Mouse (Mus musculus) liver, embryonic 15.5 days (tissue): ENCODE data around the gene Nav3. TPM values are rescaled to one million over a fixed set of nuclear protein-coding genes. Genes with fewer than 3 reads are reported as not detected.

Experiments
- ATAC-seq: fragments of 200-750 bp; cut with Nextera tagmentation; 2 replicates; pipeline ENCODE4 v1.8.0; 2017; ENCODE audit warnings: moderate number of reproducible peaks, mild to moderate bottlenecking, moderate library complexity; ENCODE audit not compliant: insufficient read depth
- H3K27ac ChIP-seq: fragments of 300-500 bp; sonication (generic); replicated peaks from 2 replicates; pipeline ENCODE4 v1.5.1; 2015; ENCODE audit warnings: mild to moderate bottlenecking, inconsistent platforms
- H3K27me3 ChIP-seq: fragments of 300-500 bp; sonication (generic); 2 replicates; pipeline ENCODE4 v1.6.1; 2015; ENCODE audit warnings: mild to moderate bottlenecking, inconsistent platforms
- H3K36me3 ChIP-seq: fragments of 300-500 bp; sonication (generic); replicated peaks from 2 replicates; pipeline ENCODE4 v1.6.1; 2015; ENCODE audit warnings: moderate library complexity, mild to moderate bottlenecking, inconsistent platforms
- H3K4me1 ChIP-seq: fragments of 300-500 bp; sonication (generic); replicated peaks from 2 replicates; pipeline ENCODE4 v1.6.1; 2015; ENCODE audit warnings: inconsistent platforms
- H3K4me2 ChIP-seq: fragments of 300-500 bp; sonication (generic); 2 replicates; pipeline ENCODE4 v1.6.1; 2015; ENCODE audit warnings: moderate library complexity, mild to moderate bottlenecking, inconsistent platforms
- H3K4me3 ChIP-seq: fragments of 300-500 bp; sonication (generic); replicated peaks from 2 replicates; pipeline ENCODE4 v1.5.1; 2015; ENCODE audit warnings: mild to moderate bottlenecking, inconsistent platforms
- H3K9ac ChIP-seq: fragments of 300-500 bp; sonication (generic); 2 replicates; pipeline ENCODE4 v1.6.1; 2015; ENCODE audit warnings: moderate library complexity, mild to moderate bottlenecking, inconsistent platforms
- H3K9me3 ChIP-seq: fragments of 300-500 bp; sonication (generic); replicated peaks from 2 replicates; pipeline ENCODE4 v1.6.1; 2016; ENCODE audit warnings: inconsistent platforms
- WGBS: fragments of 180-500 bp; shearing (Covaris S2); methylation state at CpG from one replicate; pipeline ENCODE4 v1.1.7; 2015; ENCODE audit warnings: mixed read lengths; ENCODE audit not compliant: insufficient replicate concordance; 5-methylcytosine and 5-hydroxymethylcytosine counted together
- polyA plus RNA-seq: library from polyadenylated mRNA; unstranded; fragments of >200 nt; fragmentation: Nextera tagmentation; extraction: Ambion mirVana; gene quantifications from 2 replicates; pipeline ENCODE4 v1.2.1, GENCODE M21; 2015

Nav3 gene
- polyA plus RNA-seq, 1 experiment from 2014 or later: 0.12 TPM

DNA sequence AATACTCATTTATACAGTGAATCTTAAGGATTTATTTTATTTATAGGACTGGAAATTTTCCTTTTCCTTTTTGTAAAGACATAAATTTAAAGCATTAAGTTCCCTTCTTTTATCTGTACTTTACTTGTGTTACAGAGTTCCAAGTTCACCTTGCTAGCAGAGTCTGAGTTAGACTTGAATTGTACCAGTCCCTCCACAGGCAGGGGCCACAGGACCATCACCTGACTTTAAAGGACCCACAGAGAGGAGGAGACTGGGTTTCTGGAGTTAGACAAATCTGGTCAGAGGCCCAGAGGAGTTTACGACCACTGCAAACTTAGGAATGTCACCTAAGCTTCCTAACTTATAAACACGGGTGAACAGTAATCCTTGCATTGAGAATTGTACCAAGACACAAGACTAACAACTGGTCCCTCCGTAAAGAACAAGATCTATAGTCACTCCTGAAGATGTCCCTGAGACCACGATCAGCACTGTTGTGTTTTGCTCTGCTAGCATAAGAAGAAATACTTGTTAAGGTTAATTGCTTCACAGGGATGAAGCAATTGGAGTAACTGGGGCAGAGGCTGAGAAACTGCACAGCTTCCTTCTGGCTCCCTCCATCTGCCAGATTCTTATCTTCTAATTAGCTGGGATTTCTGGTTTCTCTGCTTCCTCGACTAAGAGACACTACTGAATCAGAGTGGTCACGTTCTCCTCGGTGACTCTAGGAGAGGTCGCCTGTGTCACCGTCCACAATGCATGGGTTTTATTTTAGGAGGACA lies 550.2 kb downstream of the Nav3 start:
- H3K27me3 ChIP-seq: no peaks in the 10 kb centered on the region
- no peak for ATAC-seq
- H3K4me3 ChIP-seq: no peak overlapping the region
- H3K4me1 ChIP-seq: no peaks in the 10 kb centered on the region
- 32% methylated on average over 9 of the region's 9 CpGs for WGBS
- H3K9ac ChIP-seq: no peak overlapping the region
- no peaks in the 10 kb centered on the region for H3K36me3 ChIP-seq
- no peak overlapping the region for H3K27ac ChIP-seq
- no peaks in the 10 kb centered on the region for H3K9me3 ChIP-seq
- H3K4me2 ChIP-seq: no peak overlapping the region

DNA sequence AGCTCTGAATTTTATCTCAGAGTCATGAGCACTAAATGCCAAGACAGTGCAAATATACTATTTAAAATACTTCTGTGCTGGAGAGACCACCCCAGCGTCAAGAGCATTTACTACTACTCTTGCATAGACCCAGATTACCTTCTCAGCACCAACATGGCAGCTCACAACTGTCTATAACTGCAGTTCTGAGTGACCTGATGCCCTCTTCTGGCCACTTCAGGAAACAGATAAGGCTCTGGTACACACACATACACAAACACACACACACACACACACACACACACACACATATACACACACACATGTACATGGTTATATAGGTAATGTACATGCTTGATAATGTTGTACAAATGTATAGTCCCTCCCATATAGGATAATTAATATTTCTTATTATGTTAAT lies 551.2 kb downstream of the Nav3 start:
- Histone ChIP-seq H3K4me1 (no peaks in the 10 kb centered on the region), H3K27ac (no peak overlapping the region), H3K27me3 (no peaks in the 10 kb centered on the region), H3K9me3 (no peaks in the 10 kb centered on the region), H3K4me2 (no peak overlapping the region), H3K36me3 (no peaks in the 10 kb centered on the region), H3K9ac (no peak overlapping the region), H3K4me3 (no peak overlapping the region)
- WGBS: 61% methylated on average over 1 of the region's 1 CpGs
- no peak for ATAC-seq

DNA sequence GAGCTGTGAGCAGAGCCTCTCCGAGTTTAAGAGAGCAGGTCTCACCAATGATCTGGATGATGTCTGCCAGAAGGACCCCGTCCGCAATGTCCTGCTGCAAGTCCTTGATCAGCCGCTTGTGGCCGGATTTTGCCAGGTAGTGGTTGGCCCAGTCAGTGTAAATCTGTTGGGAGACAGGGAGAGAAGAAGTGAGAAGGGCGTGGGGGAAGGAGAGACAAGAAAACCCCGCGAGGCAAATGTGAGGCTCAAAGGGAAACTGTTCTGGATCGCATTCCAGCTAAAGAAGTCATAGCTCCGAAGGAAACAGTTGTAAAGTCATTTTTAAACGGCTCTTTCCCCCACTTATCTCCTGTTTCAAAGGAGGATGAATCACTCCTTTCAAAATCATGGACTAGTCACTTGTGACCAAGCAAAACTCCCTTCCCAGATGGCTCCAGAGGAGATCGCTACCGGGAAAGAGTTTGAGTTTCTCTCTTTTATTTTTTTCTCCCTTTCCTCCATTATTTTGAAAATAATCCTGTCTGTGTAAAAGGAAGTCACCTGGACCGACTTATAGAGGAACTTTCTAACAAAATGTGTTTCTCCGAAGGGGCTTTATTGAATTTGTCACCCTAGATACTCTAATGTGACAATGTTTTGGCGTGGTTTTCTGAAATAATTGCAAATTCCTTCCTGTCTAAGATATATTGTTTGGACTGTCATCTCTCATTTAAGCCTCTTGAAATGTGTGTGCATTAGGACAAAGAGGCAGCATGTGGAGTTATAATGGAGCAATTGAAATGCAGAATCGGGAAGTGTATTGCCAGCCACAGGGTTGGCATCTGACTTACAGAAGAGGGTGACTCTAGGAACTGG lies 552.1 kb downstream of the Nav3 start:
- ATAC-seq: no peak
- no peaks in the 10 kb centered on the region for H3K4me1 ChIP-seq
- no peak overlapping the region for H3K9ac ChIP-seq
- no peaks in the 10 kb centered on the region for H3K36me3 ChIP-seq
- H3K27ac ChIP-seq: no peak overlapping the region
- no peak overlapping the region for H3K4me3 ChIP-seq
- H3K27me3 ChIP-seq: no peaks in the 10 kb centered on the region
- H3K4me2 ChIP-seq: no peak overlapping the region
- H3K9me3 ChIP-seq: no peaks in the 10 kb centered on the region
- 56% methylated on average over 17 of the region's 17 CpGs for WGBS

DNA sequence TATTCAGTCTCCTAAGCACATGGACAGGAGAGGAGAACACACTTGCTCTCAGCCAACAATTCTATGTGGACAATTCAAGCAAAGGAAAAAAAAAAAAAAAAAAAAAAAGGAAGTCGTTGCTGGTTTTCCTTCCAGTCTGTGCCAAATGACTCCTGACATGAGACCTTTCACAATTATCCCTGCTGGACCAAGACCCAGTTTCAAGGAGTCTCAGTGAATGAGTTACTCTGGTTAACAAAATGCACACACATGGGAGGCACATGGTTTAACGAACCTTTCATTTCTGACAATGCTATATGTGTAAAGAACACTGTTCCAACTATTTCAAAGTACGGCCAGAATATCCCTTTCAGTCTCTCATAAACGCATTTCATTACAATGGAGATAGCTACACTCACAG lies 552.8 kb downstream of the Nav3 start:
- Histone ChIP-seq H3K9ac (no peak overlapping the region), H3K4me3 (no peak overlapping the region), H3K4me2 (no peak overlapping the region), H3K27ac (no peak overlapping the region), H3K27me3 (no peaks in the 10 kb centered on the region), H3K36me3 (no peaks in the 10 kb centered on the region), H3K4me1 (no peaks in the 10 kb centered on the region), H3K9me3 (no peaks in the 10 kb centered on the region)
- no peak for ATAC-seq
- WGBS: 57% methylated on average over 4 of the region's 4 CpGs

DNA sequence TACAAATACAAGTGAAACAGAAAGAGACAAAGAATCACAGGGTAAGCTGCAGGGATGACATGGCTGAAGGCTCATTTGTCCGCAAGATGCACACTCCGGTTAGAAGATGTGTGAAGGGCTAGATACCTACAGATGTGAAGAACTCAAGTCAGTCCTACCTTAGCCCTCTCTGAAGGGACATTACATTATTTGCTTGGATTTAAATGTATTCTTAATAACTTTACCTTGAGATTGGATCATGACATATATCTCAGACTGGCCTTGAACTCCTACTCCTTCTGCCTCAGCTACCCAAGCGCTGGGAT lies 566.9 kb downstream of the Nav3 start:
- H3K9me3 ChIP-seq: no peaks in the 10 kb centered on the region
- no peak for ATAC-seq
- H3K27me3 ChIP-seq: no peaks in the 10 kb centered on the region
- H3K36me3 ChIP-seq: no peaks in the 10 kb centered on the region
- H3K27ac ChIP-seq: no peak overlapping the region
- no peak overlapping the region for H3K9ac ChIP-seq
- 73% methylated on average over 3 of the region's 3 CpGs for WGBS
- H3K4me2 ChIP-seq: no peak overlapping the region
- H3K4me1 ChIP-seq: no peaks in the 10 kb centered on the region
- no peak overlapping the region for H3K4me3 ChIP-seq

DNA sequence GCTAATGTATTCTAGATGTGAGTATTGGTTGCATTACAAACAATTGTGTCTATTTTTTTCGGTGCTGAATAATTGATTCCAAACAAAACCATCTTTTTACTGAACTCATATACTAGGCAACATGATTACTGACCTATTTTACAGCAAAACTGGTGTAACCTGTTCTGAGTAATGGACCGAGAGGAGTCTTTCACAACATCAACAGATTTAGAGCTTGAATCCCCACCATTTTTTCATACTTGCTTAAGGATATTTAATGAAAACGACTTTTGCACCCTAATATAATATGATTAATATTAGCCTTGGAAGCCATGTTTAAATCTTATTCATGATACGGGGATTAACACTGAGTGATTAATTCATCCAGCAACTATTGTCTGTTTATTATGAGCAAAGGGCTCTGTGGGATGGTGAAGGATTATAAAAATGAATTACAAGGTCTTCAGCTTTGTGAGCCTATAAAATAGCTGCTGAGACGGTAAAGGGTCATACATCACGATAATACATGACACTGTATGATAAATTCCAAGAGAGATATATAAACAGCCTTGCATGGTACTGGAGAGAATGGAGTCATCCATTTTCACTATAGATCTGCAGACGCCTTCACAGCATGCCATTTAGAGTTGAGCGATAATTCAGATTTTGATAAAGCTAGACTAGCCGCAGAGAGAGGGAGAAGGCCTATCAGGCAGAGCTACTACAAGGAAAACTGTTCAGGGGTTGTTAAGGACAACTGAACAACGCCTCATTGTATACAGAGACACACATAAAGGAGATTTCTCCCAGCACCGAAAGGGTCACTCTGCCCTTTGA lies 567.4 kb downstream of the Nav3 start:
- Histone ChIP-seq H3K36me3 (no peaks in the 10 kb centered on the region), H3K4me3 (no peak overlapping the region), H3K27me3 (no peaks in the 10 kb centered on the region), H3K4me2 (no peak overlapping the region), H3K9me3 (no peaks in the 10 kb centered on the region), H3K27ac (no peak overlapping the region), H3K4me1 (no peaks in the 10 kb centered on the region), H3K9ac (no peak overlapping the region)
- 64% methylated on average over 11 of the region's 11 CpGs for WGBS
- no peak for ATAC-seq

DNA sequence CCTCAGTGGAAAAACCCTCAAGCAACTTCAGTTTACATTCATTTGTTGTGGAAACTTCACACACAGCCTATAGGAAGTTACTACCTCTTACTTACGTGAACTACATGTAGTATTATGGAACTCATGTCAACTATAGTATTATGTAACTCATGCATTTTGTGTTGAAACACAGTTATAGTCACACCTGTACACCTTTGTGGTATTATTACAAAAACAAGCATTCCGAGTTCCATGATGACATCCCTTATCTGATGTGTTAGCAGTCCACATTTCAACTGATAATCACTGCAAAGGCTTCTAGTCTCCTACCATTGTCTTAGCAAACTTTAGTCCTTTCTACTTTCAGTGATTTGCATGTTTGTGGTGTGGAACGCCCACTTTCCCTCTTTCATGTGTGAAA lies 568.8 kb downstream of the Nav3 start:
- Histone ChIP-seq H3K4me2 (no peak overlapping the region), H3K4me1 (no peaks in the 10 kb centered on the region), H3K27me3 (no peaks in the 10 kb centered on the region), H3K4me3 (no peak overlapping the region), H3K27ac (no peak overlapping the region), H3K9me3 (no peaks in the 10 kb centered on the region), H3K36me3 (no peaks in the 10 kb centered on the region), H3K9ac (no peak overlapping the region)
- WGBS: 53% methylated on average over 3 of the region's 3 CpGs
- no peak for ATAC-seq

DNA sequence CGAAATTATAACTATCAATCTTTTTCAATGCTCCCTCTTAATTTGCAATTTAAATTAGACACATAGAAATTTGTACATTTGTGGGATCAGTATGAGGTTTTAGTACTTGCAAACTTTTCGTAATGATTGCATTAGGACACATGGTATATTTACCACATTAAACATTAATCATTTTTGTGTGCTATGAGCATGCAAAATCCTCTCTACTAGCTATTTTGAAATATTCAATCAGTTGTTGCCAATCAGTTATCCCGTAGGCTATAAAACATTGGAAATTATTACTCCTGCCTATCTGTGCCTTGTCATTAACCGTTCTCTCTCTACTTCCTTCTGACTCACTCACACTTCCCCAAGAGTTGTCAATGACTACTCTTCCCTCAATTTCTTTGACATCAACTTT lies 579.9 kb downstream of the Nav3 start:
- Histone ChIP-seq H3K27ac (no peak overlapping the region), H3K4me1 (no peaks in the 10 kb centered on the region), H3K36me3 (no peaks in the 10 kb centered on the region), H3K9ac (no peak overlapping the region), H3K9me3 (no peaks in the 10 kb centered on the region), H3K4me2 (no peak overlapping the region), H3K27me3 (no peaks in the 10 kb centered on the region), H3K4me3 (no peak overlapping the region)
- ATAC-seq: no peak
- 55% methylated on average over 4 of the region's 4 CpGs for WGBS

DNA sequence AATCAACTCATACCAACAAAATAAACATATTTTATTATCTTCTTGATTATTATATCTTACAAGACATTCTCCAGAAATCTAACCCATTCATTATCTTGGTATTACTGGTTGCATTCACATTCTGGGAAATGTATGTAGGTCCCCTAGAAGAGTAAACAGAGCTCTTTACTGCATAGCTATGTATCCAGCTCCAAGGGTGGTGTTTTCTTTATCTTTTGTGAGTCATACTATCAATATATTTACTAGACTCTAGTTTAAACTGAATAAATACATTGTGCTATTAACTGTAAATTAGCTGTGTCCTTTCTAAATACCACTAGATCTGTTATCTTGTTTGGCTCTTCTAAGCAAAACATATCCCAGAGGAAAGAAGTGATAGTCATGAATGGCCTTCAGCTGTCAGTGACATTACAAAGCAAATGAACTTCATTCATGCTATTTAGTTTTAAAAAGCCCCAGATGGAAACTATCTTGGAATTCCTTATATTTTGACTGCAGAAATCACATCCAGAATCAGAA lies 580.6 kb downstream of the Nav3 start:
- H3K36me3 ChIP-seq: no peaks in the 10 kb centered on the region
- no peaks in the 10 kb centered on the region for H3K4me1 ChIP-seq
- H3K9ac ChIP-seq: no peak overlapping the region
- no peak overlapping the region for H3K4me2 ChIP-seq
- no peak overlapping the region for H3K27ac ChIP-seq
- no peaks in the 10 kb centered on the region for H3K9me3 ChIP-seq
- H3K4me3 ChIP-seq: no peak overlapping the region
- no peaks in the 10 kb centered on the region for H3K27me3 ChIP-seq
- no peak for ATAC-seq

DNA sequence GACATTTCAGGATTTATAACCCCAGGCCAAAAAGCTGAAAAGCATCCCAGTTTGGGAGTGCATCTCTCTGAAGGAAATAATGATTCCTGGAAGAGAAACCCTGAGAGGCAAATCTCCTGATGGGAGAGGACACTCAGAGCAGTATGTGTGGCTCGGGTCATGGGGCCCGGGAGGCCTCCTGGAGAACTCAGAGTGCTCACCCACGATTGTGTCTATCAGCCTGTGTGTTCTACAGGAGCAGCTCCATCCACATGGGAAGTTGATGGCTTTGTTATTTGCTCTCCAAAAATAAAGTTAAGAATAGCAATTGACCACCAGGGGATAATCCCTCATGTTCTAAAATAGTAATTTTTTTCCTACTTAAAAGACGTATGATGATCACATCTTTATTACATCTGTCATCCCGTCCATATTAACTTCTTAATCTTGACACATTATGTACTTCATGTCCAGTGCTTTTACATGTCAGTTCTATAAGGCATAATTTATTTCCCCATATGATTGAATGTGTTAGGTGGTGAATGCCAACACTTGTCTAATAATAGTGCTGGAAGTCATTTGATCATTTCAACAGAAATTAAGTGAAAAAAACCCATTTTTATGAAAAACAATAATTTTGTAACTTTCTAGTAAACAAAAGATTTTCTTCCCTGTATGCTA lies 581.2 kb downstream of the Nav3 start:
- Histone ChIP-seq H3K27me3 (no peaks in the 10 kb centered on the region), H3K36me3 (no peaks in the 10 kb centered on the region), H3K4me1 (no peaks in the 10 kb centered on the region), H3K27ac (no peak overlapping the region), H3K9ac (no peak overlapping the region), H3K4me3 (no peak overlapping the region), H3K9me3 (no peaks in the 10 kb centered on the region), H3K4me2 (no peak overlapping the region)
- no peak for ATAC-seq
- WGBS: 66% methylated on average over 5 of the region's 5 CpGs

DNA sequence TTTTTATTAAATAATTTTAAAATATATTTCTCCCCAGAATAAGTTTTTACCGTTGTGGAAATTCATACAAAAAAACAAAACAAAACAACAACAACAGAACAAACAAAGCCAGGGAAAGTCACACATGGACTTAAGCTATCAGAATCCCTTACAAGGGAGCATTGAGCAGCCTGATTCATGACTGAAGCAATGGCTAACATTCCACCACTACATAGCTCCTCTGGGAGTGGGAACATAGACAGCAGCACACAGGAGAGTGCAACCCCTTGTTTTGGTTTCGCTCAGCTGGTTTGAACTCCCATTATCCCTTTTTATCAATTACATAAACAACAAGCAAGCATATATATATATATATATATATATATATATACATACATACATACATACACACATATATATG lies 589.9 kb downstream of the Nav3 start:
- Histone ChIP-seq H3K4me2 (no peak overlapping the region), H3K9me3 (no peaks in the 10 kb centered on the region), H3K4me1 (no peaks in the 10 kb centered on the region), H3K9ac (no peak overlapping the region), H3K27me3 (no peaks in the 10 kb centered on the region), H3K27ac (no peak overlapping the region), H3K36me3 (no peaks in the 10 kb centered on the region), H3K4me3 (no peak overlapping the region)
- 68% methylated on average over 2 of the region's 2 CpGs for WGBS
- no peak for ATAC-seq
